9 mouse cellular contexts compared by ENCODE assay signal in genomic region chr2:170116704-170117281, GRCm38 (mm10). TPM values are rescaled to one million over a fixed set of nuclear protein-coding genes. Genes with fewer than 3 reads are reported as not detected.
DNase-seq lines count a peak whose midpoint lies in the region; ATAC-seq and TF ChIP-seq lines count a peak whose summit lies in the region.
"Had no signal": no experiment of that assay in that cellular context is flagged by ENCODE, and none has a peak within 500 bp of the region (broad histone marks: within the 10 kb centered on the region; RNA-seq: fewer than 3 reads in every experiment).

No protein-coding gene starts in this region.

- peak; percentile 62 to 65 for DNase-seq in adrenal gland, adult 18-20 months (ENCODE audit: low spot score in 2 of 2)
- DNase-seq in embryonic facial prominence, embryonic 11.5 days (ENCODE audit: low spot score) = peak; percentile 83
- peak; percentile 49 for DNase-seq in heart, postnatal 0 days (ENCODE audit: low spot score)
- peak; percentile 64 for DNase-seq in layer of hippocampus, adult 9-11 months
- DNase-seq in right cerebral cortex, adult 18-20 months = peak; percentile 75

- no peak overlapping the region for H3K9ac ChIP-seq in embryonic facial prominence, embryonic 11.5 days (replicated peaks; ENCODE audit: low read length)
- no peak overlapping the region for H3K9ac ChIP-seq in heart, postnatal 0 days (replicated peaks; ENCODE audit: low read depth, low read length)
- H3K9ac ChIP-seq in lung, embryonic 16.5 days (ENCODE audit: low read length) = 0 out of 2 replicates have a peak overlapping the region, but pooled peaks have one; percentile 17
- H3K9ac ChIP-seq: limb, embryonic 13.5 days had no signal

- no peaks in the 10 kb centered on the region for H3K27me3 ChIP-seq in E14TG2a.4 (ENCODE audit: insufficient read depth, low read length)
- no peaks in the 10 kb centered on the region for H3K27me3 ChIP-seq in embryonic facial prominence, embryonic 11.5 days (ENCODE audit: control insufficient read depth, insufficient read depth, low read length)
- no peaks in the 10 kb centered on the region for H3K27me3 ChIP-seq in heart, postnatal 0 days (ENCODE audit: control insufficient read depth, insufficient read depth, low read length)
- no peaks in the 10 kb centered on the region for H3K27me3 ChIP-seq in lung, embryonic 16.5 days (ENCODE audit: control insufficient read depth, insufficient read depth, low read depth, low read length)
- H3K27me3 ChIP-seq: limb, embryonic 13.5 days had no signal

- no peak overlapping the region for H3K27ac ChIP-seq in embryonic facial prominence, embryonic 11.5 days (replicated peaks; ENCODE audit: low read depth, low read length)
- peak overlapping the region; percentile 18 for H3K27ac ChIP-seq in heart, postnatal 0 days (ENCODE audit: low read depth)
- H3K27ac ChIP-seq in lung, embryonic 16.5 days (ENCODE audit: low read length) = no peak overlapping the region
- H3K27ac ChIP-seq: limb, embryonic 13.5 days had no signal

- no peak overlapping the region for H3K4me2 ChIP-seq in embryonic facial prominence, embryonic 11.5 days (ENCODE audit: low read depth, low read length)
- H3K4me2 ChIP-seq in heart, postnatal 0 days (ENCODE audit: low read depth, low read length) = no peak overlapping the region
- H3K4me2 ChIP-seq in lung, embryonic 16.5 days (ENCODE audit: low read depth, low read length) = no peak overlapping the region
- H3K4me2 ChIP-seq: limb, embryonic 13.5 days had no signal

- WGBS in embryonic facial prominence, embryonic 11.5 days = 51% methylated on average over 4 of the region's 4 CpGs
- WGBS in heart, postnatal 0 days = 32% methylated on average over 4 of the region's 4 CpGs
- WGBS in lung, embryonic 16.5 days = 34% methylated on average over 4 of the region's 4 CpGs

- no peak for ATAC-seq in embryonic facial prominence, embryonic 11.5 days (replicated peaks; ENCODE audit: insufficient number of reproducible peaks, low FRiP score, low TSS enrichment, low read depth)
- ATAC-seq in heart, postnatal 0 days (ENCODE audit: insufficient read depth, low read depth) = no peak
- peak; percentile 32; the same call in 1 of the 2 replicates for ATAC-seq in lung, embryonic 16.5 days (ENCODE audit: low read depth)
- no peak for ATAC-seq in monocyte, adult 5-6 weeks (replicated peaks; ENCODE audit: insufficient number of reproducible peaks, low FRiP score, low TSS enrichment, poor library complexity, severe bottlenecking)

- no peak for TF ChIP-seq EP300 in heart, postnatal 0 days (IDR thresholded peaks at IDR 0.05; ENCODE audit: low read depth)

- no peaks in the 10 kb centered on the region for H3K9me3 ChIP-seq in E14TG2a.4 (ENCODE audit: low read length)
- H3K9me3 ChIP-seq in embryonic facial prominence, embryonic 11.5 days (replicated peaks; ENCODE audit: control insufficient read depth, low read length) = no peaks in the 10 kb centered on the region
- no peaks in the 10 kb centered on the region for H3K9me3 ChIP-seq in heart, postnatal 0 days (replicated peaks; ENCODE audit: control insufficient read depth, low read length)
- no peaks in the 10 kb centered on the region for H3K9me3 ChIP-seq in lung, embryonic 16.5 days (ENCODE audit: control insufficient read depth, low read length)
- H3K9me3 ChIP-seq: limb, embryonic 13.5 days had no signal

- H3K4me1 ChIP-seq in E14TG2a.4 (replicated peaks; ENCODE audit: low read depth, low read length) = peaks cover 99% of the 10 kb centered on the region
- H3K4me1 ChIP-seq in embryonic facial prominence, embryonic 11.5 days (ENCODE audit: control insufficient read depth, insufficient read depth, low read length) = no peaks in the 10 kb centered on the region
- no peaks in the 10 kb centered on the region for H3K4me1 ChIP-seq in heart, postnatal 0 days (ENCODE audit: control insufficient read depth, insufficient read depth)
- H3K4me1 ChIP-seq in lung, embryonic 16.5 days (replicated peaks; ENCODE audit: control insufficient read depth, insufficient read depth, low read length) = peaks cover 3% of the 10 kb centered on the region; the same call in 1 of the 2 replicates

- TF ChIP-seq CTCF in E14TG2a.4 (conservative IDR thresholded peaks at IDR 0.05; ENCODE audit: low read length) = peak; percentile 79
- peak; percentile 83 for TF ChIP-seq CTCF in heart, postnatal 0 days (IDR thresholded peaks at IDR 0.05; ENCODE audit: low read depth)

- peaks cover 99% of the 10 kb centered on the region for H3K36me3 ChIP-seq in E14TG2a.4 (ENCODE audit: insufficient read depth, low read length)
- H3K36me3 ChIP-seq in embryonic facial prominence, embryonic 11.5 days (replicated peaks; ENCODE audit: control insufficient read depth, insufficient read depth, low read depth, low read length) = peaks cover 19% of the 10 kb centered on the region
- H3K36me3 ChIP-seq in heart, postnatal 0 days (replicated peaks; ENCODE audit: control insufficient read depth, insufficient read depth, low read length) = peaks cover 82% of the 10 kb centered on the region
- peaks cover 55% of the 10 kb centered on the region for H3K36me3 ChIP-seq in lung, embryonic 16.5 days (ENCODE audit: control insufficient read depth, insufficient read depth, low read length)

- H3K4me3 ChIP-seq in E14TG2a.4 (replicated peaks; ENCODE audit: low read length) = no peak overlapping the region
- H3K4me3 ChIP-seq in embryonic facial prominence, embryonic 11.5 days (ENCODE audit: low read depth, low read length) = no peak overlapping the region
- H3K4me3 ChIP-seq in heart, postnatal 0 days (ENCODE audit: low read depth, low read length) = no peak overlapping the region
- H3K4me3 ChIP-seq in lung, embryonic 16.5 days (ENCODE audit: low read length) = no peak overlapping the region
- H3K4me3 ChIP-seq: limb, embryonic 13.5 days had no signal

RNA-seq across cellular contexts. Expression of gene Zfp217, which starts 31.1 kb away (rescaled TPM):
- total RNA-seq in adrenal gland, adult 18-20 months (2021) = 10 to 100 TPM; 20.0 to 21.7 TPM
- 3.9 and 4.5 TPM in 2 replicates for polyA plus RNA-seq in embryonic facial prominence, embryonic 11.5 days (2014; fragmentation: Nextera tagmentation; extraction: Ambion mirVana)
- 9.8 and 10.1 TPM in 2 replicates for total RNA-seq in heart, postnatal 0 days (2014; rRNA removed; ENCODE audit: low replicate concordance)
- polyA plus RNA-seq in heart, postnatal 0 days (2015; fragmentation: Nextera tagmentation; extraction: Ambion mirVana) = 1.9 and 2.1 TPM in 2 replicates
- 5.2 and 6.1 TPM in 2 replicates for polyA plus RNA-seq in lung, embryonic 16.5 days (2015; fragmentation: Nextera tagmentation; extraction: Ambion mirVana)
- total RNA-seq in monocyte, adult 5-6 weeks (2017) = 28.3 to 57.4 TPM (median 42.9 TPM) in 3 replicates
